Mouse (Mus musculus) embryonic facial prominence, embryonic 14.5 days (tissue): ENCODE results near the gene Gnb2. TPM values are rescaled to one million over a fixed set of nuclear protein-coding genes. Genes with fewer than 3 reads are reported as not detected.

Source experiments
- ATAC-seq: fragments of 200-750 bp; cut with Nextera tagmentation; 2 replicates; pipeline ENCODE4 v1.8.0; 2017; ENCODE audit warnings: low read depth, moderate number of reproducible peaks, moderate TSS enrichment
- DNase-seq: peaks from one replicate; pipeline ENCODE4 v3.0.0-alpha.2; 2015; ENCODE audit warnings: low spot score
- H3K27ac ChIP-seq: fragments of 300-500 bp; sonication (generic); replicated peaks from 2 replicates; pipeline ENCODE4 v1.5.1; 2014; ENCODE audit warnings: low read depth, mild to moderate bottlenecking, low read length, moderate library complexity
- H3K27me3 ChIP-seq: fragments of 300-500 bp; sonication (generic); replicated peaks from 2 replicates; pipeline ENCODE4 v1.6.1; 2014; ENCODE audit warnings: low read length; ENCODE audit not compliant: control insufficient read depth, insufficient read depth
- H3K36me3 ChIP-seq: fragments of 300-500 bp; sonication (generic); 2 replicates; pipeline ENCODE4 v1.6.1; 2014; ENCODE audit warnings: low read length, mixed read lengths; ENCODE audit not compliant: control insufficient read depth, insufficient read depth
- H3K4me1 ChIP-seq: fragments of 300-500 bp; sonication (generic); 2 replicates; pipeline ENCODE4 v1.6.1; 2014; ENCODE audit warnings: antibody characterized with exemption, low read length; ENCODE audit not compliant: control insufficient read depth, insufficient read depth
- H3K4me2 ChIP-seq: fragments of 300-500 bp; sonication (generic); 2 replicates; pipeline ENCODE4 v1.6.1; 2014; ENCODE audit warnings: low read depth, mild to moderate bottlenecking, low read length, moderate library complexity, mixed read lengths
- H3K4me3 ChIP-seq: fragments of 300-500 bp; sonication (generic); 2 replicates; pipeline ENCODE4 v1.5.1; 2014; ENCODE audit warnings: low read depth, mild to moderate bottlenecking, low read length
- H3K9ac ChIP-seq: fragments of 300-500 bp; sonication (generic); 2 replicates; pipeline ENCODE4 v1.6.1; 2014; ENCODE audit warnings: low read depth, mild to moderate bottlenecking, low read length, moderate library complexity, mixed read lengths
- H3K9me3 ChIP-seq: fragments of 300-500 bp; sonication (generic); 2 replicates; pipeline ENCODE4 v1.6.1; 2016; ENCODE audit warnings: low read length; ENCODE audit not compliant: control insufficient read depth
- WGBS: fragments of 180-500 bp; shearing (Covaris S2); extraction: QIAGEN DNeasy Blood & Tissue Kit; methylation state at CpG from one replicate; pipeline ENCODE4 v1.1.7; 2014; 5-methylcytosine and 5-hydroxymethylcytosine counted together
- polyA plus RNA-seq: library from polyadenylated mRNA; unstranded; fragments of >200 nt; fragmentation: Nextera tagmentation; extraction: Ambion mirVana; gene quantifications from 2 replicates; pipeline ENCODE4 v1.2.1, GENCODE M21; 2014

Gene Gnb2
- polyA plus RNA-seq, 1 experiment from 2014 or later = 430 TPM

- peaks cover 6% of the 10 kb centered on the region; the same call in 1 of the 2 replicates for H3K4me1 ChIP-seq
- peak overlapping the region; percentile 39 for H3K4me2 ChIP-seq
- H3K9ac ChIP-seq = peak overlapping the region; percentile 98
- peak; percentile 68 for ATAC-seq
- WGBS = 2% methylated on average over 8 of the region's 52 CpGs
- H3K27ac ChIP-seq = peak overlapping the region; percentile 88
- DNase-seq = peak; percentile 82
- H3K27me3 ChIP-seq = no peaks in the 10 kb centered on the region
- H3K36me3 ChIP-seq = 0 out of 2 replicates have a peak, but pooled peaks cover 7% of the 10 kb centered on the region
- H3K4me3 ChIP-seq = peak overlapping the region; percentile 95
- H3K9me3 ChIP-seq = no peaks in the 10 kb centered on the region
Observed at GRCm38 (mm10) chr5:137510014-137510501, 23.3 kb downstream of the Gnb2 start.

- DNase-seq = no peak
- no peak for ATAC-seq
- H3K4me2 ChIP-seq = no peak overlapping the region
- peaks cover 7% of the 10 kb centered on the region for H3K4me1 ChIP-seq
- H3K27me3 ChIP-seq = no peaks in the 10 kb centered on the region
- H3K4me3 ChIP-seq = no peak overlapping the region
- no peaks in the 10 kb centered on the region for H3K9me3 ChIP-seq
- H3K9ac ChIP-seq = no peak overlapping the region
- 84% methylated on average over 6 of the region's 6 CpGs for WGBS
- no peaks in the 10 kb centered on the region for H3K36me3 ChIP-seq
- no peak overlapping the region for H3K27ac ChIP-seq
Observed at GRCm38 (mm10) chr5:137504041-137504440, 29.3 kb downstream of the Gnb2 start.

DNA sequence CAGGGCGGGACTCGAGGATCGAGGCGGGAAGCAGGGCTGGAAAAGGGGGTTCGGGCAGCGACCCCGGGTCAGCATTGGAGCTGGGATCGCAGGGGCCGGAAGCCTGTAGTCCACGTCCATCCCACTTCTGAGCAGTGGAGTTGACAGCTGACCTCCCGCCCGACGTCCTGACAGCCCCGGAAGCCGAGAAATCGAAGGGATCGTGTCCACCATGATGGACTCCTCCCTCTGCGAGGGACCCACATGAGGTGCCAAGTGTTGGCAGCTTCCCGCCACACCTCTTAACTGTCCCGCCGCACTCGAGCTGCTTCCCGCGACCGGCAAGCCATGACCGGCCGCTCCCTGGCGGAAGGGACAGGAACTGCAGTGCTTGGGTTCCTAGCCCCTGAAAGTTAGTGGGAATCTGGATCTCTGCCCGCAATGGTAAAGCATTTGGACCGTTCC lies 30.6 kb downstream of the Gnb2 start:
- H3K4me2 ChIP-seq = peak overlapping the region; percentile 73
- no peaks in the 10 kb centered on the region for H3K27me3 ChIP-seq
- no peaks in the 10 kb centered on the region for H3K9me3 ChIP-seq
- H3K4me1 ChIP-seq = peaks cover 7% of the 10 kb centered on the region
- under 1% methylated on average over 23 of the region's 30 CpGs for WGBS
- peak overlapping the region; percentile 58 for H3K4me3 ChIP-seq
- peak overlapping the region; percentile 97 for H3K27ac ChIP-seq
- peak; percentile 96 for DNase-seq
- ATAC-seq = peak; percentile 86
- no peaks in the 10 kb centered on the region for H3K36me3 ChIP-seq
- peak overlapping the region; percentile 75 for H3K9ac ChIP-seq

DNA sequence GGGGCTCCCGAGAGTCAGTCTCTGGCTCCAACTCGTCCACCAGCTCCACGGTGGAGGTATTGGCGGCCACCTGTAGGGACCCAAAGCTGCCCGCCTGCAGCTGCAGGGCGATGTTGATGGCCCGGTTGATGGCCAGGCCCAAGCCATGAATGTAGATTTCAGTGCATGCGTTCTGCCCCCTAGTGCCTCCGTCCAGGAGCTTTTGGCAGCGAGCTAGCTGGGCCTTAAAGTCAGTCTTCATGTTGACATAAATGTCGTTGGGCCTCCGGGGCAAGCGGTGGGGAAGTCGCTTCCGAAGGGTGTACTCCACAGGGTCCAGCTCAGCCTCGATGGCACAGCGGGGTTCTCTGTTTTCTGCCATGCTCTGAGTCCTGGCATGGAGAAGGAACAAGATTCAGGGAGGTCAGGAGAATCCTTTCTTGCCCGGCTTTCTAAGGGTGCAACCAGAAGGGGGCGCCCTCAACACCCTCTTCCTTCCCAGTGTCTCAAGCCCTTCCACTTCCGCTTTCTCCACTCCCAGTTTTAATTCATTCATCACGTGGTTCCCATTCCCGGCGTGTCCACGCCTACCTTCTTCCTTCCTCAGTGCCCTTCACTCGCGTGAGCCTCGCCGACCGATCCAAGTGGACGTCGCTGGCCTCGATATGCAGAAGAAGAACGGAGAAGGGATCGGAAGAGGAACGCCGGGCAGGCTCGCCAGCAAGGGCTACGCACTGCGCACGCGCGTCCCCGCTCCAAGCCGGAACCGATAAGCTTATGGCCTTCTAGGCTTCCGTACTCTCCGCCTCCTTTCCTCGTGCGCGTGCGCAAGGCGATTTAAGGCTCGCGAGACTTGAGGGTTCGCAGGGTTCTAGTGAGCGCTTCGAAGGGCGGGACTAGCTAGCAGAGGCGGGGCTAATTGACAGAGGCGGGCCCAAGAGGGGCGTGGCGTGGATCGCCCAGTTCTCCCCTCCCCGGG lies 31.3 kb downstream of the Gnb2 start, which contains the start of gene Pop7:
Gene Pop7, minus strand, starts transcription at position 810 of the 958 bp plus-strand sequence.
- Histone ChIP-seq H3K4me3 (peak within 1 kb of the TSS; percentile 58), H3K27ac (peak within 1 kb of the TSS; percentile 97), H3K9me3 (no peaks in the 10 kb centered on the region), H3K27me3 (no peaks in the 10 kb centered on the region), H3K4me2 (peak within 1 kb of the TSS; percentile 73), H3K4me1 (peaks cover 7% of the 10 kb centered on the region), H3K9ac (peak within 1 kb of the TSS; percentile 81), H3K36me3 (no peaks in the 10 kb centered on the region)
- ATAC-seq (peak; percentile 96), DNase-seq (peak; percentile 100)
- WGBS = 2% methylated on average over 63 of the region's 64 CpGs

DNA sequence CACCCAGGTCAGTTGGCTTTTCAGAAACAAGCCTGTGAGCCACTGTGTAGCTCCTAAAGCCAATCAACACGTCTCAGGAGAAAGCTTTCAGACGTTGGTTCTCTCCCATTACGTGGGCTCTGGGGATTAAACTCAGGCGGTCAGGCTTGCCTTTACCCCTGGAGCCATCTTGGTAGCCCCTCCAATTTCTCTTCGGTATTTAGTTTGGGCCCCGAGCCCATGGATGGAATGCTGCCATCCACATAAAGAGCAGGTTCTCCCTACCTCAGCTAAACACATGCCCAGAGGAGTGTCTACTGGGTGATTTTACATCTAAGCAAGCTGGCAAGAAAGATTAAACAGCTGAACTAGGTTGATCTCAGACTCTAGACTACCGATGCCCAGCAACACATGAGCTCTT lies 33.1 kb downstream of the Gnb2 start:
- Histone ChIP-seq H3K4me1 (peaks cover 7% of the 10 kb centered on the region), H3K9ac (no peak overlapping the region), H3K9me3 (no peaks in the 10 kb centered on the region), H3K27me3 (no peaks in the 10 kb centered on the region), H3K4me3 (no peak overlapping the region), H3K27ac (no peak overlapping the region), H3K4me2 (no peak overlapping the region), H3K36me3 (no peaks in the 10 kb centered on the region)
- no peak for ATAC-seq
- DNase-seq = no peak
- WGBS = 88% methylated on average over 7 of the region's 7 CpGs

DNA sequence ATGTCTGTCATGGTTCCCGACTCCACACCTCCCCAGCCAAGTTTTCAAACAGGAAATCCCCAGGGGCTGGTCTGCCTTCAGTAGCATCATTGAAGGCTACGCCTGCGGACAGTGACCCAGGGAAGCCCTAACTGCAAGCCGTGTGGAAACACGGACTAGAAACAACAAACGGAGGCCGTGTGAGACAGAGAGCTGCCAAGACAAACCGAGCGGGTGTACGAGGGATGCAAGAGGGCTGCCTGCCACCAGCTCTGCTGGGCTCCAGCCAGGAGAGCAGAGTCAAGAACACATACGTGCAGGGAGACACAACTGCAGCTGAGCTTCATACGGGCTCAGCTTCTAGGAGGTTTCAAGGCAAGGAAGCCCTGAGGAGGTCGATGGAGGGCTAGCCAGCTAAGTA lies 39.5 kb downstream of the Gnb2 start:
- Histone ChIP-seq H3K27ac (no peak overlapping the region), H3K9ac (no peak overlapping the region), H3K4me2 (no peak overlapping the region), H3K36me3 (no peaks in the 10 kb centered on the region), H3K9me3 (no peaks in the 10 kb centered on the region), H3K4me1 (no peaks in the 10 kb centered on the region), H3K27me3 (no peaks in the 10 kb centered on the region), H3K4me3 (no peak overlapping the region)
- 60% methylated on average over 13 of the region's 13 CpGs for WGBS
- ATAC-seq (no peak), DNase-seq (peak; percentile 16)

DNA sequence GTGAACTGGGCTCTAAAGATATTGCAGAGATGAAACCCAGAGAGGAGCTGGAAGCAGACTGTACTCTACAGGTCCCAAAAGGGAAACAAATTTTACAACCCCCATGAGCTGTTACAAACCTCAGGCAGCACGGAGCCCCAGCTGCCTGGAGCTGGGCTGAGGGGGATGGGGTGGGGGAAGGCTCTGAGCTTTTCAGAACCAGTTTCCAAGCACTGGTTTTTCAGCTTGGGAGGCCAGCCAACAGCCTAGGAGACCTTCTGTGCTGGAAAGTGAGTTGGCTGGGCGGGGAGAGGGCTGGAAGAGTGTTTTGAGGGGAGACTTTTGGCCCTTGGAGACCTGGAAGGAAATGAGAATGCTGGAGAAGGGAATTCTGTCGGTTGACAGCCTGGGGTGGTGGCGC lies 41.8 kb downstream of the Gnb2 start:
- H3K4me1 ChIP-seq = no peaks in the 10 kb centered on the region
- H3K9ac ChIP-seq = no peak overlapping the region
- no peak for ATAC-seq
- H3K4me3 ChIP-seq = no peak overlapping the region
- H3K27ac ChIP-seq = no peak overlapping the region
- no peaks in the 10 kb centered on the region for H3K27me3 ChIP-seq
- H3K9me3 ChIP-seq = no peaks in the 10 kb centered on the region
- H3K4me2 ChIP-seq = no peak overlapping the region
- WGBS = 48% methylated on average over 4 of the region's 4 CpGs
- peak; percentile 54 for DNase-seq
- H3K36me3 ChIP-seq = no peaks in the 10 kb centered on the region

DNA sequence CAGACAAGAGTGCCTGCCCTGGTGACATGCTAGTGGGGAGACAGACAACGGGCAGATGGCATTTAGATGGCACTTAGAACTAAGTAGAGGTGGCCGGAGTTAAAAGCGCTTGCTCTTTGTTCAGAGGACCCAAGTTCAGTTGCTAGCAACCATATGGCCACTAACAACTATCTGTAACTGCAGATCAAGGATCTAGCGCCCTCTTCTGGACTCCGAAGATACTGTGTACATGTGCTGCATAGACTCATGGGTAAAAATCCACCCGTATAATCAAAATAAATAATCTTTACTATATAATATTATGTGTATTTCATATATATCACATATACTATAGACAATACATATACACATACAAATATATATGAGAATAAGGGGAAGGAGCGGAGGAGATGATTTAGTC lies 45.7 kb downstream of the Gnb2 start:
- Histone ChIP-seq H3K9ac (no peak overlapping the region), H3K27ac (no peak overlapping the region), H3K4me1 (0 out of 2 replicates have a peak, but pooled peaks cover 3% of the 10 kb centered on the region), H3K4me3 (no peak overlapping the region), H3K27me3 (0 out of 2 replicates have a peak, but pooled peaks cover 9% of the 10 kb centered on the region), H3K36me3 (no peaks in the 10 kb centered on the region), H3K4me2 (no peak overlapping the region), H3K9me3 (no peaks in the 10 kb centered on the region)
- DNase-seq (no peak), ATAC-seq (no peak)
- WGBS = 90% methylated on average over 7 of the region's 7 CpGs
